Mouse (Mus musculus) frontal cortex, adult (tissue): ENCODE measurements around the gene Fntb.
A peak's percentile ranks its signal among the peaks of the same experiment; 100 is the strongest.
"Not testable (repeated sequence)": the region's sequence is repeated elsewhere in the genome, so short reads cannot be mapped to it uniquely, and the experiment has no call there.

Experiments
- ATAC-seq: cut with Nextera tagmentation; 2 replicates; pipeline ENCODE4 v1.9.2; 2017; ENCODE audit warnings: mild to moderate bottlenecking, moderate library complexity, mixed read lengths; ENCODE audit not compliant: low TSS enrichment

Fntb gene

GRCm38 (mm10) chr12:76765354-76765851, at the start of gene Fntb, which contains the start of gene Churc1:
Gene Fntb, plus strand, starts transcription at chr12:76765589.
Gene Churc1, plus strand, starts transcription at chr12:76765538.
- ATAC-seq = peak; percentile 97

- ATAC-seq = no peak
Measured at GRCm38 (mm10) chr12:76718384-76718783, 47.0 kb upstream of the Fntb start.

DNA sequence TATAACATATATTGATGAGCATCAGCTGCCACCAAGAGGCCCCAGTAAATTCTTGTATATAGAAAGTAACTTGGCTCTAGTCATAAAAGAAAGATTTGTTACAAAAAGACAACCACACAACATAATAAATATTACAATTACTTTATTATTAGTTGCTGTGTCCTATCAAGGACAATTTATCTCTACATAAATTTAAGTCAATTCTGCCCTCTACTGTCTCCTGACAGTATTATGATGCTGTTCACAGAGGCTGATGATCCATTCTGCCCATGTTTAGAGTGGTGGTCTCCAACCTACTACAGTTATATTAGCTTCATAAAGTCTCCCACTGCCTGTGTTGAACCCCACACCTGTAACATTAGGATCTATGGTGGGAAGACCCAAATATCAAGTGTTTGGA, 44.8 kb upstream of the Fntb start:
- no peak for ATAC-seq

DNA sequence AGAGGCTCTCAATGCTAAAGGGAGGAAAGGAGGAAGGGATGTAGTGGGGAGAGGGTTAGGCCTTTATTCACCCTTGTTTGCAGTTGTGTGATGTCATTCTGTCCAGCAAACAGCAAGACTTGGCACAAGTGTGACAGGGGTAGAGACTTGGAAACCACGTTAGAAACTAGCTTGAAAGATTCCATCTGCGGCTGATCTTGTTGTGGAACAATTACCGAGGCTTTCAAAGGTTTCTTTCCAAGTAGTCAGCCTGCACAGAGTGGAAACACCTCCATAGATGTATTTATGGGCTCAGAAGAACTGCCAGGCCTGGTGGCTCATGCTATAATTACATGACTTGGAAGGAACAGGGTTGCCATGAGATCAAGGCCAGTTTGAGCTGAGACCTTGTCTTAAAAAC, 43.4 kb upstream of the Fntb start:
- peak; percentile 80 for ATAC-seq

GRCm38 (mm10) chr12:76727955-76728354, 37.4 kb upstream of the Fntb start:
- ATAC-seq = no peak

DNA sequence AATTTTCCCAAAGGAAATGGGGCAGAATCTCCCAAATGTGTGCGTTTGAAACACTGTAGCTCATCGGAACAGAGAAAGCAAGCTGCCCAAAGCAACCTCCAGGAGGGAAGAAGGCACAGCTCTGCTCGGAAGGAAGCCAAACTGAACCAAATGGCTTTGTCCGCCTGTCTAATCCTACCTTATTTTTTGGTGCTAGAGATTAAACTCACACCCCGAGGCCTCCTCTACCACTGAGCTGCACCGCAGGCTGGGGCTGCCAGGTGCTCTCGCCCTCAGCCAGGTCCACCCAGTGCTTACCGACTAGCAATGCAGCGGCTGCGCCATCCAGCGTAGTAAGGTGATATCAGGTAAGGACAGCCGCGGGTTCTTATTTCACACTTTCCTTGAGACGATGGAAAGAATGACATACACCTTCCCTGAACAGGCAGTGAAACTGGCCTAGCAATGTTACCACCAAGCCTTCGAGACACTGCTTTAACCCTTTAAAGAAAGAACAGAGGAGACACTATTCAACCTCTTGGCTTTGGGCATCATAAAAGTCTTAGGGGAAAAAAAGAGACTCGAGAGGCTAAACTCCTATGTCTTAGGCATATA, 14.4 kb upstream of the Fntb start:
- no peak for ATAC-seq

DNA sequence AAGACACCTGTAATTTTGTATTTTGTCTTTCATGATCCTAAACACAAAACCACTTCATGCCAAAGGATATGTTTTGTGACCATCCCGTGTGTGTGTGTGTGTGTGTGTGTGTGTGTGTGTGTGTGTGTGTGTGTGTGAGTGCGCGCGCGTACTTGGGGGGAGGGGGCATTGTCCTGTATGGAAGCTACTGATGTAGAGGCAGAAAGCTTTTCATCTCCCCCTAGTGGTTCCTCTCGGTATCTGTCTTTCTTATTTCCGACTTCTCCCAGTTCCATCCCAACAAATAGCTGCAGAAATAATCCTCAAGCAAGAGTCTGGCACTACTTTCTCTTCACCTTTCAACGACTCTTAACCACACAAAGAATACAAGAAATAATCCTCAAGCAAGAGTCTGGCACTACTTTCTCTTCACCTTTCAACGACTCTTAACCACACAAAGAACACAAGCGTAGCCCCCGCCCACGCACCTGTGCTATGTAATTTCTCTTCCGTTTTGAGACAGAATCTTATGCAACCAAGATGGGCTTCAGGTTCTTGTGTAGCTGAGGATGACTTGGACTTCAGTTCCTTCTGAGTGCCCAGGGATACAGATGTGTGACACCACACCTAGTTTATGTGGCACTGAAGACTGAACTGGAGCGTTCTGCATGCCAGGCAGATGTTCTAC, 12.6 kb upstream of the Fntb start:
- peak; percentile 93 for ATAC-seq

DNA sequence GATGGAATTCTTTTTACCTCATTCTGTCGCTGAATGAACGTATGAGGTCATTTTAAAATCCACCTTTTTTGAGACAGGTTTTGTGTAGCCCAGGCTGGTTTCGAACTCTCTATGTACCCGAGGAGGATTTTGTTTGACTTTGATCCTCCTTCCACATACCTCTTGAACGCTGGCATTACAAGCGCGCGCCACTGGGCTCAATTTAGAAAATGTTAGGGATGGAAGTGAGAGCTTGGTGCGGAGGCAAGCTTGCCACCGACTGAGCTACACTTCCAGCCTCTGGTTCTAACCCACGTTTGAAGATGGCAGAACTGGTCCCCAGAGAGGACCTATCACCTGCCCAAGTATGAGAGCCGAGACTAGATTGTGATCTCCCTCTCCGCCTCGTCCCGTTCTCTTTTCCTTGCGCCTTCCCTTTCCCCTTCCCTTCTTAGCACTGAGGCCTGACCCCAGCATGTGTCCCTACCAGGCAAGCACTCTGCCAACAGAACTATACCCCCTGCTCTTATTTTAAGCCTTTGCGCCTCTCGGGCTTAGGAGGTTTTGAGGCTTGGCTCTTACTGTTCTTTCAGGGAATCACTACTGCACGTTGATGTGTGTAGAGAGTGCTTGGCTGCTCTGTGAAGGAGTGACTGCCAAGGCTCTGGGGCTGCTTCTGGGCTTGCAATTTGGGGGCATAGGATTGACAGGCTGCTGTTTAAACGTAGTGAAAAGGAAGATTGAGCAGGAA, 677 bp downstream of the Fntb start:
- ATAC-seq = peak; percentile 39

DNA sequence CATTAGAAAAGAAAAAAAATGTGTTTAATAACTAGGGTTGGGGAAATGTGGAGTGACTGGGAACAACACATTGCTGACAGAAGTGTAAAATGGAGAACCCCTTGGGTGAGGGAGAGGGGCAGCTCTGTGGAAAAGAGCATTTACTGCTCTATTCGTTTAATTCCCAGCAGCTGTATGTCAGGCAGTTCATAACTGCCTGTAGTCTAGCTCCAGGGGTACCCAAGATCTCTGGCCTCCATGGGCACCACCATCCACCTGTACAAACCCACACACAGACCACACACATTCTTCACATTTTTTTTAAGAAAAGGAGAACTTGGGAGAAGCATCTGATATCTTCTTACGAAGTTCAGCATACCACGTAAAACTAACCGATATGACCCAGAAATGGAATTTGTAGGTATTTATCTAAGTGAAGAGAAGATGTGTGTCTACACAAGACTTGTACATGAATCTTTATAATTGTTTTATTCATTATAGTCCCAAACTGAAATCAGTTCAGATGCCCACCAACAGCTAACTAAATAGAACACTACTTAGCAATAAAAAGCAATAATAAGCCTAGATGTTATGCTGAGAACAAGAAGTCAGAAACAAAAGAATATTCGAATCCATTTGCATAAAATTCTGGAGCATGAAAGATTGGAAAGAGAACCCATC, 5.6 kb downstream of the Fntb start:
- no peak for ATAC-seq

GRCm38 (mm10) chr12:76771540-76771939, 6.2 kb downstream of the Fntb start:
- no peak for ATAC-seq

DNA sequence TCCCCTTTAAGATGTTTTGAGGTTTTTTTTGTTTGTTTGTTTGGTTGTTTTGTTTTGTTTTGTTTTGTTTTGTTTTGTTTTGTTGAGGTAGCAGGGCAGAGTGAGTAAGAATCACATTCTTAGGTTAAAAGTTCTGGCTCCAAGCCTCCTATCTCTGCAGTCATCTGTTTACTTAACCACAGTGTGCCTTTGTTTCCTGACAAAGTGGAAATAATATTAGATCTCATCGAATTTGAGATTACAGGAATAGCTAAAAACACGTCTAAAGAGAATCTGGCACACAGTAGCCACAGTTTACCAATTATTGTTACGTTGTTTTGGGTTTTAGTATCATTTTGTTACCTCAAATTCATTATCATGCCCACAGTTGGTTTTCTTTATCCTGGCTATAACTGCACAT, 9.3 kb downstream of the Fntb start:
- no peak for ATAC-seq

- no peak for ATAC-seq
Measured at GRCm38 (mm10) chr12:76775132-76775531, 9.7 kb downstream of the Fntb start.

DNA sequence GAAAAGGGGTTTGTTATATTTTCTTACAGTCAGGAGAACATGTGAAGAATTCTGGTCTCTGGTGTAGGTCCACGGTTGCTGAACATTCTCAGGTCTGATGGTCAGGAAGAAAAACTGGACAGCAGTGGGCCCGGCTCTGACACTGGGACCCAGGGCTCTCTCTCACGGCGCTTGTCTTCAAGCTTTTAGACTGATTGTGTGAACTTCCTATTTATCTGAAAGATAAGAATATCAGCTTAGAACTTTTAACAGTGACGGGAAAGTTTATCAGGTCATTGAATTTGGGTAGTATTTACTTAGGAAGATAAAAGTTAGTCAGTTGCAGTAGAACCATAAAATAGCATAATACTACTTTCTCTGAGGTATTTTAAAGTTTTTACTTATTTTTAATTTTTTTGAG, 11.5 kb downstream of the Fntb start:
- no peak for ATAC-seq

GRCm38 (mm10) chr12:76777845-76778244, 12.5 kb downstream of the Fntb start:
- no peak for ATAC-seq

GRCm38 (mm10) chr12:76778305-76779083, 13.1 kb downstream of the Fntb start:
- no peak for ATAC-seq

GRCm38 (mm10) chr12:76779951-76780350, 14.6 kb downstream of the Fntb start:
- no peak for ATAC-seq

- peak; percentile 38; the same call in 1 of the 2 replicates for ATAC-seq
Measured at GRCm38 (mm10) chr12:76780639-76781468, 15.5 kb downstream of the Fntb start.

DNA sequence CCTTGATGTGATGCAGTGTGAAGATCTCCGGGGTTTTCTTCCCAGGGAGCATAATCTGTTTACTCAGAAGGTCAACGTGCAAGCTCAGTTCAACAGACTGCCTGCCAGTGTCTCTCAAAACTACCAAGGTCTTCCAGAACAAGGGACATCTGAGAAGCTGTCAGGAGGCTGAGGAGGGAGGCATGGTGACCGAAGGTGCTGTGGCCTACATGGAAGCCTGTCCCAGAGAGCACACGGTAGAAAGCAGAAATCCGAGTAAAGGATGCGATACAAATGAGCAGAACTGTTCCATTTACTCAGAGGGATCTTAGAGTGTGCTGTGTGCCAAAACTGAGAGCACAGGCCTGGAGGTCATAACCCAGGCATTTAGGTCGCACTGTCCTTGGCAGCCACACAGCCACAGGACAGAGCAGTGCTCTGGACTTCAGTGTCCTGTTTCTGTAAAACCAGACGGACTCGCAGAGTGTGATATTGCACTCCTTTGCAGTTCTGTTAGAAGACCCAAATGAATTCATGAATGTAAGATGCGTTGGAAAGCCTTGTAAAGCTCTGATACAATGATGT, 18.7 kb downstream of the Fntb start:
- ATAC-seq = no peak

- peak; percentile 74 for ATAC-seq
Measured at GRCm38 (mm10) chr12:76790446-76791084, 25.2 kb downstream of the Fntb start.

DNA sequence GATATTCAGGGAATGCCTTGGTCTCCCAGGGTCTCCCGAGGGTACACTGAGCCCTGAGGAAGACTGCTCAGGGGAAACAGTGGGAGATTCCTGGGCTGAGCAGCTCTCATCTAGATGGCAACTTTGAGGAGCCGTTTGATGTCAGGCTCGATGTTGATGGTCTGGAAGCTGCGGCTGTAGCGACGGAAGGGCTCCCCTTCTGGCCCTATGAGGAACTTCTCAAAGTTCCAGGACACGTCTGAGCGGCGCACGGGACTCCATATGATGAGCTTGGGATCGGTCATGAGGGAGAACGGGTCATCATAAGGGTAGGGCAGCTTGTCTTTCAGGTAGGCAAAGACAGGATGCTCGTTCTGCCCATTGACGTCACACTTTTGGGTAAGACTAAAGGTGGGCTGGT, 27.2 kb downstream of the Fntb start:
- not testable (repeated sequence) for ATAC-seq
